Mouse (Mus musculus): Measurements from ENCODE around the gene Rbm6. TPM values are rescaled to one million over a fixed set of nuclear protein-coding genes. Genes with fewer than 3 reads are reported as not detected.

The Rbm6 gene
- 13.0 and 14.2 TPM in 2 replicates for polyA plus RNA-seq (2012; rRNA removed)

DNA sequence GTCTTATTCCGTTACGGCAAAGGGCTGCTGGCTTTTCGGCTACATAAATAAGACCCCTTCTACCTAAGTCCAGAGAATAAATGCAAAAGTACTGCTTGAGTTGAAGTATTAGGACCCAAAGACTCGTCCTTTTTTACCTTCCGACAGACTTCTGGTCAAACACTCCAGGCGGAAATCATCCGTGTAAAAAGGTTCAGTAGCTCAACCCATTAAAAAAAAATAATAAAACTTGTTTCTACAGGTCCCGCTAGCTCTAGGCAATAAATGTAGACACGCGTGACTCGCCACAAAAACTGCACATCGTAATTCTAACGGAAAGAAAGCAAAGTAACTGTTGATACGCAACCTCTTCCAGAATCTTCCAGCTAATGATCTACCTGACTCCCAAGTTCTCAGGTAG is at the start of gene Rbm6:
Rbm6 (minus strand) TSS at position 101 of the 400 bp plus-strand sequence.
- peaks cover 5% of the 10 kb centered on the region; the same call in 1 of the 2 replicates for H3K4me1 ChIP-seq (ENCODE audit: control insufficient read depth, insufficient read depth, low read length)
- no peaks in the 10 kb centered on the region for H3K36me3 ChIP-seq (ENCODE audit: control insufficient read depth, insufficient read depth, low read length)
- TF ChIP-seq CTCF (conservative IDR thresholded peaks at IDR 0.05; ENCODE audit: insufficient read depth, insufficient read length, low read depth, low read length) (no peak), POLR2A (IDR thresholded peaks at IDR 0.05; ENCODE audit: low read depth, low read length) (no peak)
- DNase-seq, result no peak
- peak within 1 kb of the TSS; percentile 99 for H3K4me3 ChIP-seq (ENCODE audit: insufficient read depth, low read depth, low read length)
- WGBS, result 2% methylated on average over 14 of the region's 14 CpGs
- peak within 1 kb of the TSS; percentile 95 for H3K27ac ChIP-seq (ENCODE audit: insufficient read depth, low read depth, low read length)
- no peaks in the 10 kb centered on the region for H3K27me3 ChIP-seq (replicated peaks; ENCODE audit: control insufficient read depth, insufficient read depth, low read length)

DNA sequence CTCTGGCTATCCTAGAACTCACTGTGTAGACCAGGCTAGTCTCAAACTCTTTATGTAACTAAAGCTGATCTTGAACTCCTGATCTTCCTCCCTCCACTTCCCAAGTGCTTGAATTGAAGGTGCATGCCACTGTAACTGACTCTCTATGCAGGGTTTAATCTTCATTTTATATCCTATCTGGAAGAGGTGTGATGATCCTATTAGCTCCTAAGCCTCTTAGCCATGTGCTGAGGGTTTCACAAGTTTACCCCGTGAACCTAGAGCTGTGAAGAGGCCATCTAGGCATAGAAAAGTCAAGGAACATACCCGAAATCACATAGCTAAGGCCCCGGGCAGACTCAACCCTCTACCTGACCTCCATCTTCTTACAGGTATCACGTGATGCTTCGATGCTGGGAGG is 46.4 kb upstream of the Rbm6 start:
- Histone ChIP-seq H3K27ac (ENCODE audit: insufficient read depth, low read depth, low read length) (no peak overlapping the region), H3K4me1 (ENCODE audit: control insufficient read depth, insufficient read depth, low read length) (no peaks in the 10 kb centered on the region), H3K36me3 (ENCODE audit: control insufficient read depth, insufficient read depth, low read length) (no peaks in the 10 kb centered on the region), H3K4me3 (ENCODE audit: insufficient read depth, low read depth, low read length) (no peak overlapping the region), H3K27me3 (replicated peaks; ENCODE audit: control insufficient read depth, insufficient read depth, low read length) (no peaks in the 10 kb centered on the region)
- no peak for DNase-seq
- 84% methylated on average over 5 of the region's 5 CpGs for WGBS
- TF ChIP-seq POLR2A (IDR thresholded peaks at IDR 0.05; ENCODE audit: low read depth, low read length), result no peak
- no peak for TF ChIP-seq CTCF (conservative IDR thresholded peaks at IDR 0.05; ENCODE audit: insufficient read depth, insufficient read length, low read depth, low read length)

DNA sequence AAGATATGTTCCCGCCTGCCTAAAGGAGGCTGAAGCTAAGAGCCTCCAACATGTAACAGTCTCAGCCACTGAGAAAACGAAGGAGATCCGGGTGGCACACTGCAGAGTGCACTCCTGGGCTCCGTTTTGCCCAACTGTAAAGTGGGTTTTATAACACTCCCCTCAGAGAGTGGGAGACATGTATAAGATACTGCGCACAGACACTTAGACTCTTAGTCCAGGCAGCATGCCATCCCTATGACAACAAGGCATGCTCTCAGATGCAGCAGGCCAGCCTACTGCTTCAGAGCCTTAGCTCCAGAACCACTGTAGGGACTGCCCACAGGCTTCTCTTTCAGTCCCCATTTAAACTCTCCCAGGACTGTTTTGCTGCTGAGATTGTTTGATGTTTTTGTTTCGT is 45.8 kb upstream of the Rbm6 start:
- DNase-seq, result no peak
- Histone ChIP-seq H3K4me1 (ENCODE audit: control insufficient read depth, insufficient read depth, low read length) (no peaks in the 10 kb centered on the region), H3K4me3 (ENCODE audit: insufficient read depth, low read depth, low read length) (no peak overlapping the region), H3K27me3 (replicated peaks; ENCODE audit: control insufficient read depth, insufficient read depth, low read length) (no peaks in the 10 kb centered on the region), H3K27ac (ENCODE audit: insufficient read depth, low read depth, low read length) (no peak overlapping the region), H3K36me3 (ENCODE audit: control insufficient read depth, insufficient read depth, low read length) (no peaks in the 10 kb centered on the region)
- TF ChIP-seq CTCF (conservative IDR thresholded peaks at IDR 0.05; ENCODE audit: insufficient read depth, insufficient read length, low read depth, low read length) (no peak), POLR2A (IDR thresholded peaks at IDR 0.05; ENCODE audit: low read depth, low read length) (no peak)
- WGBS, result 88% methylated on average over 6 of the region's 6 CpGs

DNA sequence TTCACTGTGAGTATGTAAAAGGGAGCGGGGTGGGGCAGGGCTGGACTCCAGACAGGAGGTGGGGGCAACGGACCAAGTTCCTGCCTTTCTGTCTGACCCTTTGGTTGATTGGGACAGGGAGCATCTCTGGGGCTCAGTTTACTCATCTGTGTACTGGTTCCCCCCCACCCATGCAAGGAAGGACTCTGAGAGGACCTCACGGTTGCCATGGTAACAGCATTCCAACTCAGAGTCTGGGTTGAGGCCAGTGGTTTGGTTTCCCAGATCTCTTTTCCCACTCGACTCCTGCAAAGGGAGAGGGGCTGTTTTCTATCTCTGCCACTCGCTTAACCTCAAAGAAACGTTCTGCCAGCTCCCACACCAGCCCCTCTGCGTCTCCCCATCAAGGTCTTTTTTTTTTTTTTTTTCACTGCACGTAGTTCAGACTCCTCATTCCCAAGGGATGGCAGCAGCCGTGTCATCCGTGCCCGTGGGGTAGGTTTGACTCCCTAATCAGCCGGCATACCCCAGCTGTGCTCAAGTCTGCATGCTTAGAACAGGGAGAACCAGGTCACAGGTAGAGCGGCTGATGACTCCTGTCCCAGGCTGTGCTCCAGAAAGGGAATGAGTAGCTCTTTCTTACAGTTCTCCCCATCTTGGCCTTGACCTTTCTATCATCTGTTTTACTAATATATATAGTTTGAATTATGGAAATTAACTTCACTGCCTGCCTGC is 45.0 kb upstream of the Rbm6 start:
- DNase-seq, result no peak
- Histone ChIP-seq H3K4me3 (ENCODE audit: insufficient read depth, low read depth, low read length) (no peak overlapping the region), H3K27ac (ENCODE audit: insufficient read depth, low read depth, low read length) (no peak overlapping the region), H3K27me3 (replicated peaks; ENCODE audit: control insufficient read depth, insufficient read depth, low read length) (no peaks in the 10 kb centered on the region), H3K36me3 (ENCODE audit: control insufficient read depth, insufficient read depth, low read length) (no peaks in the 10 kb centered on the region), H3K4me1 (ENCODE audit: control insufficient read depth, insufficient read depth, low read length) (no peaks in the 10 kb centered on the region)
- TF ChIP-seq POLR2A (IDR thresholded peaks at IDR 0.05; ENCODE audit: low read depth, low read length) (no peak), CTCF (conservative IDR thresholded peaks at IDR 0.05; ENCODE audit: insufficient read depth, insufficient read length, low read depth, low read length) (no peak)
- 47% methylated on average over 13 of the region's 13 CpGs for WGBS

GRCm38 (mm10) chr9:107914764-107915420 is 41.9 kb upstream of the Rbm6 start:
- 57% methylated on average over 16 of the region's 16 CpGs for WGBS
- no peak for TF ChIP-seq POLR2A (IDR thresholded peaks at IDR 0.05; ENCODE audit: low read depth, low read length)
- TF ChIP-seq CTCF (conservative IDR thresholded peaks at IDR 0.05; ENCODE audit: insufficient read depth, insufficient read length, low read depth, low read length), result no peak
- Histone ChIP-seq H3K4me1 (ENCODE audit: control insufficient read depth, insufficient read depth, low read length) (no peaks in the 10 kb centered on the region), H3K27me3 (replicated peaks; ENCODE audit: control insufficient read depth, insufficient read depth, low read length) (no peaks in the 10 kb centered on the region), H3K4me3 (ENCODE audit: insufficient read depth, low read depth, low read length) (no peak overlapping the region), H3K36me3 (ENCODE audit: control insufficient read depth, insufficient read depth, low read length) (no peaks in the 10 kb centered on the region), H3K27ac (ENCODE audit: insufficient read depth, low read depth, low read length) (no peak overlapping the region)
- no peak for DNase-seq

DNA sequence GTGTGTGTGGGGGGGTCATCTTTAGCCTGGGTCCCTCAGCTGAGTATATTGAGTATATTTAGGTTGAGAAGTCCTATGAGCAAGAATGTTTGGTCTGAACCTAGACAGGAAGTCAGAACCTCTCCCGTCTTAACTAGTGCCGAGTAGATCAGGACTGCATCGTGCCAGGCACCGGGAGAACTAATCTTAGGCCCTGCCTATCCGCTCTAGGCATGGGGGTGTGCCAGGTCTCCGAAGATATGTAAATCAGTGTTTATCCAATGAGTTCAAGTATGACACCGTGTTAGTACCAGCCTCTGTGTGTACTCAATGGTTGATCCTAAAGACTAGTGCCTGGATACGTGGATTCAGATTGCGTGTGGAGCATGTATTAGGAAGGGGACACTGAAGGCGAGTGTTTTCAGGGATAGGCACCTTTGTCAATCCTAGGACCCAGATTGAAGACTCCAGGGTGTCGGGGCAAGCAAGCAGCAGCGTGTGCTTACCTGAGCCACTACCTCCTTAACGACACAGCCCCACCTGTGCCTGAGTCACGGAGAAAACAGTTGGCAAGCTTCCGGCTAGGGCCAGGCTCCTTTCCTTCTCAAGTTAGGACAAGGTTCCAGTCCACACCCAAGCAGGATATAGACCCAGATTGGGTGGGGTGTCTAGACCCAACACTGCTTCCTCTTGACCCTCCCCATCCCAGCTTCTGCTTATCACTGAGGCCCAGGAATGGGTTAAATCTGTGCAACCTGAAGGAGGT is 37.2 kb upstream of the Rbm6 start:
- DNase-seq, result no peak
- WGBS, result 85% methylated on average over 15 of the region's 15 CpGs
- no peak overlapping the region for H3K4me3 ChIP-seq (ENCODE audit: insufficient read depth, low read depth, low read length)

More for the DNA sequence above, 37.2 kb upstream of the Rbm6 start:
- H3K4me1 ChIP-seq (ENCODE audit: control insufficient read depth, insufficient read depth, low read length), result peaks cover 3% of the 10 kb centered on the region; the same call in 1 of the 2 replicates
- H3K27me3 ChIP-seq (replicated peaks; ENCODE audit: control insufficient read depth, insufficient read depth, low read length), result no peaks in the 10 kb centered on the region
- H3K36me3 ChIP-seq (ENCODE audit: control insufficient read depth, insufficient read depth, low read length), result no peaks in the 10 kb centered on the region
- H3K27ac ChIP-seq (ENCODE audit: insufficient read depth, low read depth, low read length), result no peak overlapping the region
- TF ChIP-seq CTCF (conservative IDR thresholded peaks at IDR 0.05; ENCODE audit: insufficient read depth, insufficient read length, low read depth, low read length) (no peak), POLR2A (IDR thresholded peaks at IDR 0.05; ENCODE audit: low read depth, low read length) (no peak)

Data from kidney, adult 2 months (tissue).